Mouse (Mus musculus): ENCODE measurements around the gene Atxn2. TPM values are rescaled to one million over a fixed set of nuclear protein-coding genes. Genes with fewer than 3 reads are reported as not detected.
A peak's percentile ranks its signal among the peaks of the same experiment; 100 is the strongest.
"Not testable (repeated sequence)": the region's sequence is repeated elsewhere in the genome, so short reads cannot be mapped to it uniquely, and the experiment has no call there.

The Atxn2 gene
- polyA plus RNA-seq, 1 experiment from 2014 or later, result 80.6 TPM

DNA sequence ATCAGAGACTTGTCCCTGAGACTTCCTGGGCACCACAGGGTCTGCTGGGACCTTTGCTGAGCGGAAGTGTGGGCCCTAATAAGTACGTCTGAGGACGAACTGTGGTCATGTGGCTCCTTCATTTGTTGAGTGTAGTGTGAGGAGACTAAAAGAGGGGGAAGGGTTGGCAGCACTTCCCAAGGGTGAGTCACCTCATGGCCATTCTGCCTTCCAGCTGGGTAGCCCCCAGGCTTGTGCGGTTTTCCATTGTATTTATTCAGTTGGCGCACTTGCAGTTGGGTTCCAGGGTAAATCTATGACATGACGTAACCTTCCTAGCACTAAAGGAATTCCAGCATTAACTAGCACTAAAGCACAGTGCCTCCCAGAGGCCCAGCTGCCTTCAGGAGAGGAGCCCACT, 25.6 kb upstream of the Atxn2 start:
- no peak overlapping the region for H3K4me3 ChIP-seq (ENCODE audit: low read depth, low read length)
- peaks cover 22% of the 10 kb centered on the region for H3K36me3 ChIP-seq (ENCODE audit: control insufficient read depth, insufficient read depth, low read length)
- no peaks in the 10 kb centered on the region for H3K27me3 ChIP-seq (ENCODE audit: control insufficient read depth, insufficient read depth, low read length)
- H3K4me1 ChIP-seq (ENCODE audit: control insufficient read depth, insufficient read depth, low read length), result peaks cover 13% of the 10 kb centered on the region
- ATAC-seq (replicated peaks; ENCODE audit: insufficient number of reproducible peaks, low FRiP score, low TSS enrichment), result no peak
- no peak overlapping the region for H3K27ac ChIP-seq (ENCODE audit: low read depth, low read length)
- no peak overlapping the region for H3K4me2 ChIP-seq
- no peak overlapping the region for H3K9ac ChIP-seq (ENCODE audit: low read depth, low read length)
- 73% methylated on average over 6 of the region's 6 CpGs for WGBS (ENCODE audit: insufficient replicate concordance)
- no peaks in the 10 kb centered on the region for H3K9me3 ChIP-seq (replicated peaks; ENCODE audit: control insufficient read depth, low read length)

- ATAC-seq (replicated peaks; ENCODE audit: insufficient number of reproducible peaks, low FRiP score, low TSS enrichment), result no peak
- WGBS (ENCODE audit: insufficient replicate concordance), result 41% methylated on average over 15 of the region's 15 CpGs
- H3K4me2 ChIP-seq, result peak overlapping the region; percentile 7; the same call in 1 of the 2 replicates
Measured at GRCm38 (mm10) chr5:121686113-121686898, 24.8 kb upstream of the Atxn2 start.

DNA sequence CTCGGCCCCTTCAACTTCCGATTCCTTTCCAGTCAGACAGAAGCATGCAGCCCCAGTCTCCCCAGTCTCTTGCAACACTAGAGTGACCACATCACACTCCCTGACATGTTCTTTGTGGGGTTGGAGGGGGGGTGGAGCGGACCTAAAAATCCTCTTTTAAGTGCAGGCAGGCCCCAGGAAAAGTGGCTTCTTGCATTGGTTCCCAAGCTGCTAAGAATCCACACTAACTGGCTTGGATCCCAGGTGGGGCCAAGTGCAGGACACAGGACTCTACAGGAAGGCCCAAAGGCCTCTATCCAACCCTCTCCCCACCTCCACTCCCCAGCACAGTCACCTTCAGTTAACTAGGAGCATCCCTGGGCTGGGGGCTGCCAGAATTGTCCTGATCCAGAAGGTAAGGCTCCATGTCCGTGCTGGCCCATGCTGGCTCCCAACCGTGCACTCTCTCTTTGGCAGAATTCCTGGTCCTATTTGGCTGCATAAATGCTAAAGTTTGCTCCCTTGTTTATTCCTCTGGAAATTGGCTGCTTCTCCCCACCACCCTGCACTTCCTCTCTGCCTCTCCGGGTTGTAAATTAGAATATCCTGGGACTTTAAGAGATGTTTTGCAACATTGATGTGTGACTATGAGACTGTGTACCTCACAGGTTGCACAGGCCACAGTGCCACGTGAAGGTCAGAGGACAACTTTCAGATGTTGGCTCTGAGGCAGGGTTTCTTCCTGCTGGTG, 20.5 kb upstream of the Atxn2 start:
- Histone ChIP-seq H3K4me1 (ENCODE audit: control insufficient read depth, insufficient read depth, low read length) (peaks cover 10% of the 10 kb centered on the region), H3K36me3 (ENCODE audit: control insufficient read depth, insufficient read depth, low read length) (no peaks in the 10 kb centered on the region; the same call in 1 of the 2 replicates), H3K9me3 (replicated peaks; ENCODE audit: control insufficient read depth, low read length) (no peaks in the 10 kb centered on the region), H3K27me3 (ENCODE audit: control insufficient read depth, insufficient read depth, low read length) (no peaks in the 10 kb centered on the region), H3K9ac (ENCODE audit: low read depth, low read length) (no peak overlapping the region), H3K27ac (ENCODE audit: low read depth, low read length) (no peak overlapping the region), H3K4me2 (no peak overlapping the region), H3K4me3 (ENCODE audit: low read depth, low read length) (no peak overlapping the region)
- WGBS (ENCODE audit: insufficient replicate concordance), result 81% methylated on average over 7 of the region's 7 CpGs
- ATAC-seq (replicated peaks; ENCODE audit: insufficient number of reproducible peaks, low FRiP score, low TSS enrichment), result no peak

More at GRCm38 (mm10) chr5:121686113-121686898, 24.8 kb upstream of the Atxn2 start:
- no peaks in the 10 kb centered on the region for H3K9me3 ChIP-seq (replicated peaks; ENCODE audit: control insufficient read depth, low read length)
- no peaks in the 10 kb centered on the region for H3K27me3 ChIP-seq (ENCODE audit: control insufficient read depth, insufficient read depth, low read length)
- H3K4me1 ChIP-seq (ENCODE audit: control insufficient read depth, insufficient read depth, low read length), result peaks cover 13% of the 10 kb centered on the region
- peak overlapping the region; percentile 43; the same call in 1 of the 2 replicates for H3K27ac ChIP-seq (ENCODE audit: low read depth, low read length)
- H3K36me3 ChIP-seq (ENCODE audit: control insufficient read depth, insufficient read depth, low read length), result peaks cover 17% of the 10 kb centered on the region
- H3K9ac ChIP-seq (ENCODE audit: low read depth, low read length), result peak overlapping the region; percentile 12
- H3K4me3 ChIP-seq (ENCODE audit: low read depth, low read length), result no peak overlapping the region

DNA sequence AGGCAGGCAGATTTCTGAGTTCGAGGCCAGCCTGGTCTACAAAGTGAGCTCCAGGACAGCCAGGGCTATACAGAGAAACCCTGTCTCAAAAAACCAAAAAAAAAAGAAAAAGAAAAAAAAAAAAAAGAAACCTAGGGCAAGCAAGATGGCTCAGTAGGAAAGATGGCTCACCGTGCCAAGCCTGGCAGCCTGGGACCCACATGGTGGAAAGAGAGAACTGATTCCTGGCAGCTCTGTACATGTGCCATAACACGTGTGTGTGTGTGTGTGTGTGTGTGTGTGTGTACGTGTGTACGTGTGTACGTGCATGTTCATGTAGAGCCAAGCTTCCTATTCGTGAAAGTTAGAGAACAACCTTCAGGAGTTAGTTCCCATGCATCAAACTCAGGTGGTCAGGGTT, 19.7 kb upstream of the Atxn2 start:
- WGBS (ENCODE audit: insufficient replicate concordance), result 88% methylated on average over 7 of the region's 7 CpGs
- ATAC-seq (replicated peaks; ENCODE audit: insufficient number of reproducible peaks, low FRiP score, low TSS enrichment); H3K27ac ChIP-seq (ENCODE audit: low read depth, low read length); H3K4me3 ChIP-seq (ENCODE audit: low read depth, low read length); H3K27me3 ChIP-seq (ENCODE audit: control insufficient read depth, insufficient read depth, low read length); H3K4me1 ChIP-seq (ENCODE audit: control insufficient read depth, insufficient read depth, low read length); H3K9ac ChIP-seq (ENCODE audit: low read depth, low read length); H3K9me3 ChIP-seq (replicated peaks; ENCODE audit: control insufficient read depth, low read length); H3K4me2 ChIP-seq; H3K36me3 ChIP-seq (ENCODE audit: control insufficient read depth, insufficient read depth, low read length): not testable (repeated sequence)

GRCm38 (mm10) chr5:121692897-121693296, 18.2 kb upstream of the Atxn2 start:
- WGBS (ENCODE audit: insufficient replicate concordance), result 69% methylated on average over 4 of the region's 4 CpGs
- no peak for ATAC-seq (replicated peaks; ENCODE audit: insufficient number of reproducible peaks, low FRiP score, low TSS enrichment)
- H3K9ac ChIP-seq (ENCODE audit: low read depth, low read length), result no peak overlapping the region
- no peak overlapping the region for H3K4me2 ChIP-seq
- no peak overlapping the region for H3K4me3 ChIP-seq (ENCODE audit: low read depth, low read length)
- no peaks in the 10 kb centered on the region for H3K27me3 ChIP-seq (ENCODE audit: control insufficient read depth, insufficient read depth, low read length)
- no peaks in the 10 kb centered on the region for H3K36me3 ChIP-seq (ENCODE audit: control insufficient read depth, insufficient read depth, low read length)
- no peaks in the 10 kb centered on the region for H3K9me3 ChIP-seq (replicated peaks; ENCODE audit: control insufficient read depth, low read length)
- no peaks in the 10 kb centered on the region for H3K4me1 ChIP-seq (ENCODE audit: control insufficient read depth, insufficient read depth, low read length)
- H3K27ac ChIP-seq (ENCODE audit: low read depth, low read length), result no peak overlapping the region

DNA sequence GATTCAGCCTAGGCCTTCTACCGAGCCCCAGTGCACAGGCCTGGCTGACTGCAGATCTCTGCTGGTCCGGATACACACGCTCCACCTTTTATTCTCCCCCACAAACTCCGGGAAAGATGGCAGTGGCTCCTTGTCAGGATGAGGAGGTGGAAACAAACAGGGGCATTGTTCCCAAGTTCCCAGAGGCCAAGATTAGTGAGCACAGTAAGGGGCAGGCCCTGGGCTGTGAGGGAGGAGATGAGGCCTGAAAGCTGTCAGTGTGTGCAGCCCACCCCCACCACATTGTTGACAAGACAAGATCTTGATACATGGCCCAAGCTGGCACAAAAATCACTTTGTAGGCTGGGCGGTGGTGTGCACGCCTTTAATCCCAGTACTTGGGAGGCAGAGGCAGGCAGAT, 14.4 kb upstream of the Atxn2 start:
- 59% methylated on average over 6 of the region's 6 CpGs for WGBS (ENCODE audit: insufficient replicate concordance)

GRCm38 (mm10) chr5:121699891-121700290, 11.2 kb upstream of the Atxn2 start:
- Histone ChIP-seq H3K36me3 (ENCODE audit: control insufficient read depth, insufficient read depth, low read length) (no peaks in the 10 kb centered on the region), H3K4me3 (ENCODE audit: low read depth, low read length) (no peak overlapping the region), H3K27ac (ENCODE audit: low read depth, low read length) (peak overlapping the region; percentile 84; the same call in 1 of the 2 replicates), H3K9me3 (replicated peaks; ENCODE audit: control insufficient read depth, low read length) (no peaks in the 10 kb centered on the region), H3K4me1 (ENCODE audit: control insufficient read depth, insufficient read depth, low read length) (peaks cover 15% of the 10 kb centered on the region), H3K27me3 (ENCODE audit: control insufficient read depth, insufficient read depth, low read length) (no peaks in the 10 kb centered on the region), H3K9ac (ENCODE audit: low read depth, low read length) (peak overlapping the region; percentile 73), H3K4me2 (no peak overlapping the region)
- no peak for ATAC-seq (replicated peaks; ENCODE audit: insufficient number of reproducible peaks, low FRiP score, low TSS enrichment)
- WGBS (ENCODE audit: insufficient replicate concordance), result 54% methylated on average over 5 of the region's 5 CpGs

More for the DNA sequence above, 14.4 kb upstream of the Atxn2 start:
- Histone ChIP-seq H3K9ac (ENCODE audit: low read depth, low read length) (no peak overlapping the region), H3K4me1 (ENCODE audit: control insufficient read depth, insufficient read depth, low read length) (peaks cover 14% of the 10 kb centered on the region), H3K36me3 (ENCODE audit: control insufficient read depth, insufficient read depth, low read length) (no peaks in the 10 kb centered on the region), H3K9me3 (replicated peaks; ENCODE audit: control insufficient read depth, low read length) (no peaks in the 10 kb centered on the region), H3K4me2 (no peak overlapping the region), H3K4me3 (ENCODE audit: low read depth, low read length) (no peak overlapping the region), H3K27me3 (ENCODE audit: control insufficient read depth, insufficient read depth, low read length) (no peaks in the 10 kb centered on the region), H3K27ac (ENCODE audit: low read depth, low read length) (no peak overlapping the region)
- ATAC-seq (replicated peaks; ENCODE audit: insufficient number of reproducible peaks, low FRiP score, low TSS enrichment), result no peak

GRCm38 (mm10) chr5:121700496-121700895, 10.6 kb upstream of the Atxn2 start:
- H3K27ac ChIP-seq (ENCODE audit: low read depth, low read length), result peak overlapping the region; percentile 84
- WGBS (ENCODE audit: insufficient replicate concordance), result 17% methylated on average over 11 of the region's 11 CpGs
- H3K9ac ChIP-seq (ENCODE audit: low read depth, low read length), result peak overlapping the region; percentile 73
- H3K27me3 ChIP-seq (ENCODE audit: control insufficient read depth, insufficient read depth, low read length), result no peaks in the 10 kb centered on the region
- ATAC-seq (replicated peaks; ENCODE audit: insufficient number of reproducible peaks, low FRiP score, low TSS enrichment), result no peak
- H3K4me3 ChIP-seq (ENCODE audit: low read depth, low read length), result peak overlapping the region; percentile 22
- H3K36me3 ChIP-seq (ENCODE audit: control insufficient read depth, insufficient read depth, low read length), result no peaks in the 10 kb centered on the region
- peak overlapping the region; percentile 59 for H3K4me2 ChIP-seq
- no peaks in the 10 kb centered on the region for H3K9me3 ChIP-seq (replicated peaks; ENCODE audit: control insufficient read depth, low read length)
- H3K4me1 ChIP-seq (ENCODE audit: control insufficient read depth, insufficient read depth, low read length), result peaks cover 17% of the 10 kb centered on the region
